ENCODE assay signal across 8 mouse cellular contexts in genomic region chr2:30134378-30134711, GRCm38 (mm10). TPM values are rescaled to one million over a fixed set of nuclear protein-coding genes. Genes with fewer than 3 reads are reported as not detected.
DNase-seq lines count a peak whose midpoint lies in the region; ATAC-seq and TF ChIP-seq lines count a peak whose summit lies in the region.

No protein-coding gene starts in this region.

- intact Hi-C loops in left cerebral cortex, adult 2 months (cut with DNase I) = loop anchor here (5.0 kb wide), 1 partner anchor 38 kb away; the partner anchor contains the start of gene Endog

- H3K4me2 ChIP-seq in embryonic facial prominence, embryonic 12.5 days (replicated peaks) = peak overlapping the region; percentile 95
- H3K4me2 ChIP-seq in kidney, embryonic 14.5 days (replicated peaks; ENCODE audit: low read depth, low read length) = peak overlapping the region; percentile 90
- peak overlapping the region; percentile 90 for H3K4me2 ChIP-seq in midbrain, postnatal 0 days (ENCODE audit: low read depth, low read length, poor library complexity, severe bottlenecking)

- H3K27me3 ChIP-seq in embryonic facial prominence, embryonic 12.5 days = no peaks in the 10 kb centered on the region
- H3K27me3 ChIP-seq in kidney, embryonic 14.5 days (ENCODE audit: control insufficient read depth, insufficient read depth, low read length) = no peaks in the 10 kb centered on the region
- no peaks in the 10 kb centered on the region for H3K27me3 ChIP-seq in midbrain, postnatal 0 days (ENCODE audit: insufficient read depth, low read length)

- ATAC-seq in embryonic facial prominence, embryonic 12.5 days (ENCODE audit: insufficient number of reproducible peaks, insufficient read depth, low FRiP score, low TSS enrichment) = peak; percentile 12; the same call in 1 of the 2 replicates
- 0 out of 2 replicates have a peak, but pooled peaks have one; percentile 6 for ATAC-seq in kidney, embryonic 14.5 days (ENCODE audit: low FRiP score, low TSS enrichment)
- 0 out of 2 replicates have a peak, but pooled peaks have one; percentile 8 for ATAC-seq in midbrain, postnatal 0 days (ENCODE audit: low FRiP score)
- no peak for ATAC-seq in activated CD4-positive, CD25-positive, alpha-beta regulatory T cell, adult 4 months

- peaks cover 20% of the 10 kb centered on the region for H3K4me1 ChIP-seq in embryonic facial prominence, embryonic 12.5 days
- peaks cover 15% of the 10 kb centered on the region; the same call in 1 of the 2 replicates for H3K4me1 ChIP-seq in kidney, embryonic 14.5 days (ENCODE audit: control insufficient read depth, insufficient read depth, low read length)
- peaks cover 11% of the 10 kb centered on the region; the same call in 1 of the 2 replicates for H3K4me1 ChIP-seq in midbrain, postnatal 0 days (ENCODE audit: insufficient read depth, low read length)

- no peaks in the 10 kb centered on the region for H3K9me3 ChIP-seq in embryonic facial prominence, embryonic 12.5 days
- H3K9me3 ChIP-seq in kidney, embryonic 14.5 days (ENCODE audit: control insufficient read depth, low read length) = no peaks in the 10 kb centered on the region
- H3K9me3 ChIP-seq in midbrain, postnatal 0 days (ENCODE audit: low read length) = no peaks in the 10 kb centered on the region

- peak overlapping the region; percentile 86 for H3K9ac ChIP-seq in embryonic facial prominence, embryonic 12.5 days
- peak overlapping the region; percentile 76 for H3K9ac ChIP-seq in kidney, embryonic 14.5 days (ENCODE audit: low read depth, low read length)
- peak overlapping the region; percentile 79 for H3K9ac ChIP-seq in midbrain, postnatal 0 days (replicated peaks; ENCODE audit: low read length, poor library complexity, severe bottlenecking)

- no peak for DNase-seq in left cerebral cortex, adult 2 months (ENCODE audit: extremely low spot score in 1 of 2, low spot score in 2 of 2)
- no peak for DNase-seq in left cerebral cortex, adult 11 months (ENCODE audit: low spot score)
- no peak for DNase-seq in midbrain, postnatal 0 days (ENCODE audit: low spot score)
- DNase-seq in cerebellum, adult 11-12 months = no peak
- no peak for DNase-seq in right cerebral cortex, postnatal 4 days

- TF ChIP-seq CTCF in left cerebral cortex, adult 2 months (IDR thresholded peaks at IDR 0.05) = no peak
- TF ChIP-seq CTCF in midbrain, postnatal 0 days (IDR thresholded peaks at IDR 0.05) = no peak

- H3K27ac ChIP-seq in left cerebral cortex, adult 2 months = peak overlapping the region; percentile 83
- H3K27ac ChIP-seq in embryonic facial prominence, embryonic 12.5 days = peak overlapping the region; percentile 81
- H3K27ac ChIP-seq in kidney, embryonic 14.5 days (ENCODE audit: low read depth, low read length) = peak overlapping the region; percentile 82; the same call in 1 of the 2 replicates
- peak overlapping the region; percentile 80; the same call in 1 of the 2 replicates for H3K27ac ChIP-seq in midbrain, postnatal 0 days (ENCODE audit: low read depth, low read length)

- peak overlapping the region; percentile 96 for H3K4me3 ChIP-seq in left cerebral cortex, adult 2 months
- H3K4me3 ChIP-seq in embryonic facial prominence, embryonic 12.5 days = peak overlapping the region; percentile 87
- H3K4me3 ChIP-seq in kidney, embryonic 14.5 days (ENCODE audit: low read length) = peak overlapping the region; percentile 87
- peak overlapping the region; percentile 78 for H3K4me3 ChIP-seq in midbrain, postnatal 0 days (ENCODE audit: low read depth, low read length)

- WGBS in embryonic facial prominence, embryonic 12.5 days = 21% methylated on average over 6 of the region's 6 CpGs
- 18% methylated on average over 6 of the region's 6 CpGs for WGBS in kidney, embryonic 14.5 days
- WGBS in midbrain, postnatal 0 days = 24% methylated on average over 6 of the region's 6 CpGs

- H3K36me3 ChIP-seq in embryonic facial prominence, embryonic 12.5 days = peaks cover 23% of the 10 kb centered on the region
- H3K36me3 ChIP-seq in kidney, embryonic 14.5 days (ENCODE audit: control insufficient read depth, insufficient read depth, low read length) = peaks cover 16% of the 10 kb centered on the region
- peaks cover 5% of the 10 kb centered on the region; the same call in 1 of the 2 replicates for H3K36me3 ChIP-seq in midbrain, postnatal 0 days (ENCODE audit: insufficient read depth, low read length)

RNA-seq across cellular contexts. Expression of gene Tbc1d13, which starts 0.8 kb away (rescaled TPM):
- 10 to 100 TPM; 49.6 to 53.3 TPM for total RNA-seq in left cerebral cortex, adult 2 months (2021)
- polyA plus RNA-seq in embryonic facial prominence, embryonic 12.5 days (2016; fragmentation: Nextera tagmentation; extraction: Ambion mirVana) = 10.7 and 11.0 TPM in 2 replicates
- polyA plus RNA-seq in kidney, embryonic 14.5 days (2014; fragmentation: Nextera tagmentation; extraction: Ambion mirVana) = 11.1 and 15.3 TPM in 2 replicates
- total RNA-seq in midbrain, postnatal 0 days (2014; rRNA removed) = 141 and 168 TPM in 2 replicates
- 8.1 and 10.6 TPM in 2 replicates for polyA plus RNA-seq in midbrain, postnatal 0 days (2015; fragmentation: Nextera tagmentation; extraction: Ambion mirVana)
- 1 to 10 TPM; 6.8 to 6.9 TPM for polyA plus RNA-seq in activated CD4-positive, CD25-positive, alpha-beta regulatory T cell, adult 4 months (2017; shearing (Covaris generic))

RNA-seq across cellular contexts. Expression of gene Zer1, which starts 10.0 kb away (rescaled TPM):
- 100 to 1,000 TPM; 163 to 171 TPM for total RNA-seq in left cerebral cortex, adult 2 months (2021)
- polyA plus RNA-seq in embryonic facial prominence, embryonic 12.5 days (2016; fragmentation: Nextera tagmentation; extraction: Ambion mirVana) = 11.6 and 12.2 TPM in 2 replicates
- 9.4 and 11.9 TPM in 2 replicates for polyA plus RNA-seq in kidney, embryonic 14.5 days (2014; fragmentation: Nextera tagmentation; extraction: Ambion mirVana)
- total RNA-seq in midbrain, postnatal 0 days (2014; rRNA removed) = 88.2 and 93.2 TPM in 2 replicates
- 12.3 and 14.7 TPM in 2 replicates for polyA plus RNA-seq in midbrain, postnatal 0 days (2015; fragmentation: Nextera tagmentation; extraction: Ambion mirVana)
- 10 to 100 TPM; 14.5 to 15.2 TPM for polyA plus RNA-seq in activated CD4-positive, CD25-positive, alpha-beta regulatory T cell, adult 4 months (2017; shearing (Covaris generic))

RNA-seq across cellular contexts. Expression of gene Endog, which starts 36.9 kb away (rescaled TPM):
- total RNA-seq in left cerebral cortex, adult 2 months (2021) = 10 to 100 TPM; 20.9 to 21.4 TPM
- polyA plus RNA-seq in embryonic facial prominence, embryonic 12.5 days (2016; fragmentation: Nextera tagmentation; extraction: Ambion mirVana) = 18.5 TPM in 2 replicates
- polyA plus RNA-seq in kidney, embryonic 14.5 days (2014; fragmentation: Nextera tagmentation; extraction: Ambion mirVana) = 20.3 and 22.1 TPM in 2 replicates
- total RNA-seq in midbrain, postnatal 0 days (2014; rRNA removed) = 43.7 and 51.3 TPM in 2 replicates
- 38.9 and 42.2 TPM in 2 replicates for polyA plus RNA-seq in midbrain, postnatal 0 days (2015; fragmentation: Nextera tagmentation; extraction: Ambion mirVana)
- 1 to 10 TPM; 2.6 to 3.3 TPM for polyA plus RNA-seq in activated CD4-positive, CD25-positive, alpha-beta regulatory T cell, adult 4 months (2017; shearing (Covaris generic))

RNA-seq across cellular contexts. Expression of gene Zdhhc12, which starts 40.9 kb away (rescaled TPM):
- 1 to 10 TPM; 5.4 to 7.0 TPM for total RNA-seq in left cerebral cortex, adult 2 months (2021)
- polyA plus RNA-seq in embryonic facial prominence, embryonic 12.5 days (2016; fragmentation: Nextera tagmentation; extraction: Ambion mirVana) = 26.8 and 27.7 TPM in 2 replicates
- 36.3 and 40.9 TPM in 2 replicates for polyA plus RNA-seq in kidney, embryonic 14.5 days (2014; fragmentation: Nextera tagmentation; extraction: Ambion mirVana)
- 17.7 and 30.7 TPM in 2 replicates for total RNA-seq in midbrain, postnatal 0 days (2014; rRNA removed)
- 23.8 and 28.9 TPM in 2 replicates for polyA plus RNA-seq in midbrain, postnatal 0 days (2015; fragmentation: Nextera tagmentation; extraction: Ambion mirVana)
- 10 to 100 TPM; 31.6 to 32.4 TPM for polyA plus RNA-seq in activated CD4-positive, CD25-positive, alpha-beta regulatory T cell, adult 4 months (2017; shearing (Covaris generic))

RNA-seq across cellular contexts. Expression of gene Spout1, which starts 43.9 kb away (rescaled TPM):
- total RNA-seq in left cerebral cortex, adult 2 months (2021) = 10 to 100 TPM; 36.6 to 38.4 TPM
- 87.1 and 90.3 TPM in 2 replicates for polyA plus RNA-seq in embryonic facial prominence, embryonic 12.5 days (2016; fragmentation: Nextera tagmentation; extraction: Ambion mirVana)
- polyA plus RNA-seq in kidney, embryonic 14.5 days (2014; fragmentation: Nextera tagmentation; extraction: Ambion mirVana) = 58.2 and 77.0 TPM in 2 replicates
- total RNA-seq in midbrain, postnatal 0 days (2014; rRNA removed) = 38.4 and 47.6 TPM in 2 replicates
- polyA plus RNA-seq in midbrain, postnatal 0 days (2015; fragmentation: Nextera tagmentation; extraction: Ambion mirVana) = 55.9 and 60.8 TPM in 2 replicates
- 10 to 100 TPM; 32.0 to 33.8 TPM for polyA plus RNA-seq in activated CD4-positive, CD25-positive, alpha-beta regulatory T cell, adult 4 months (2017; shearing (Covaris generic))
